Comparison of ENCODE assay signal across 22 mouse cellular contexts in the genomic region with DNA sequence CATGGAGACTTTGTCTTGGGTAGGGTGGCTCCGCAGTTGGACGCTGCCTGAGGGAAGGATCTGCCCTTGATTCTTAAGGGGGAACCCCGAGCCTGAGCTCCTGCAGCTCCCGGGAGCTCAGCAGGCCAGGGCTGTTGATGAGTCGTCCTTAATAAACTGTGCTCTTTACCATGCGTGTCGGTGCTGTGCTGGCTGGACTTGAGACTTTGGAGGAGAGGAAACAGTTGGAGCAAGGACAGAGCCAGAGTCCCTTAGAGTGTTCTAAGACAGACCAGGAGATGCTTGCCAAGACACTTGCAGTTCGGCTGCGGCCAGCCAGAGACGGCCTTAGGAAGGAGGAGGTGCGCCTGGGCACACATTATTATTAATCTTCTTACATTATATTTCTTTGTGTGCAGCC. TPM values are rescaled to one million over a fixed set of nuclear protein-coding genes. Genes with fewer than 3 reads are reported as not detected.
A peak's percentile ranks its signal among the peaks of the same experiment; 100 is the strongest.
DNase-seq lines count a peak whose midpoint lies in the region; ATAC-seq and TF ChIP-seq lines count a peak whose summit lies in the region.
"Had no signal": no experiment of that assay in that cellular context is flagged by ENCODE, and none has a peak within 500 bp of the region (broad histone marks: within the 10 kb centered on the region; RNA-seq: fewer than 3 reads in every experiment).

No protein-coding gene starts in this region.

- no peak for TF ChIP-seq CTCF in ES-Bruce4 (IDR thresholded peaks at IDR 0.05; ENCODE audit: low read depth, low read length)

- TF ChIP-seq POLR2A in ES-Bruce4 (IDR thresholded peaks at IDR 0.05; ENCODE audit: insufficient read depth, low read length), result no peak

- H3K27ac ChIP-seq in ES-Bruce4 (ENCODE audit: insufficient read depth, low read length), result peak overlapping the region; percentile 4; the same call in 1 of the 2 replicates
- no peak overlapping the region for H3K27ac ChIP-seq in midbrain, embryonic 15.5 days
- H3K27ac ChIP-seq: embryonic facial prominence, embryonic 15.5 days; forebrain, embryonic 12.5 days; heart, embryonic 10.5 days; heart, embryonic 15.5 days; hindbrain, embryonic 13.5 days; hindbrain, postnatal 0 days had no signal

- ATAC-seq in midbrain, embryonic 15.5 days (replicated peaks), result no peak
- ATAC-seq: forebrain, embryonic 16.5 days; hindbrain, postnatal 0 days had no signal

- H3K4me2 ChIP-seq in midbrain, embryonic 15.5 days, result no peak overlapping the region
- H3K4me2 ChIP-seq: embryonic facial prominence, embryonic 15.5 days; forebrain, embryonic 12.5 days; heart, embryonic 15.5 days; hindbrain, embryonic 13.5 days had no signal

- no peak for TF ChIP-seq EP300 in ES-Bruce4 (IDR thresholded peaks at IDR 0.05; ENCODE audit: insufficient read depth, low read depth, low read length)

- no peak overlapping the region for H3K4me3 ChIP-seq in ES-Bruce4 (ENCODE audit: low read depth, low read length)
- H3K4me3 ChIP-seq in midbrain, embryonic 15.5 days, result no peak overlapping the region
- H3K4me3 ChIP-seq: embryonic facial prominence, embryonic 15.5 days; forebrain, embryonic 12.5 days; heart, embryonic 10.5 days; heart, embryonic 15.5 days; hindbrain, embryonic 13.5 days had no signal

- no peak overlapping the region for H3K9ac ChIP-seq in ES-Bruce4 (ENCODE audit: low read depth, poor library complexity, severe bottlenecking)
- H3K9ac ChIP-seq in midbrain, embryonic 15.5 days, result no peak overlapping the region
- H3K9ac ChIP-seq: embryonic facial prominence, embryonic 15.5 days; forebrain, embryonic 12.5 days; heart, embryonic 15.5 days; hindbrain, embryonic 13.5 days had no signal

- H3K9me3 ChIP-seq in ES-Bruce4 (replicated peaks; ENCODE audit: control insufficient read depth, insufficient read depth, low read length, poor library complexity, severe bottlenecking), result no peaks in the 10 kb centered on the region
- no peaks in the 10 kb centered on the region for H3K9me3 ChIP-seq in midbrain, embryonic 15.5 days
- H3K9me3 ChIP-seq: embryonic facial prominence, embryonic 15.5 days; forebrain, embryonic 12.5 days; heart, embryonic 10.5 days; heart, embryonic 15.5 days; hindbrain, embryonic 13.5 days had no signal

- 91% methylated on average over 11 of the region's 11 CpGs for WGBS in midbrain, embryonic 15.5 days

- peaks cover 32% of the 10 kb centered on the region for H3K36me3 ChIP-seq in ES-Bruce4 (ENCODE audit: control insufficient read depth, insufficient read depth, low read length, poor library complexity, severe bottlenecking)
- peaks cover 33% of the 10 kb centered on the region for H3K36me3 ChIP-seq in midbrain, embryonic 15.5 days (replicated peaks)

- DNase-seq in adrenal gland, postnatal 36 days, result peak; percentile 11 to 30
- DNase-seq in adrenal gland, postnatal 4 days (ENCODE audit: low spot score in 2 of 2), result no peak
- peak; percentile 80 for DNase-seq in kidney, adult 9 months
- no peak for DNase-seq in kidney, postnatal 4 days
- DNase-seq in fat pad, adult 2 months (ENCODE audit: extremely low read depth, low read depth, low spot score), result peak; percentile 31
- DNase-seq in liver, result no peak
- DNase-seq: adrenal gland, postnatal 10 days; cerebellum, adult 8-10 months; cerebellum, postnatal 14 days; embryo, embryonic 11 days; gastrocnemius, postnatal 10 days; heart, adult 18-20 months; heart, postnatal 14 days had no signal

- H3K27me3 ChIP-seq in ES-Bruce4 (ENCODE audit: control insufficient read depth, insufficient read depth, low read length, poor library complexity, severe bottlenecking), result no peaks in the 10 kb centered on the region
- H3K27me3 ChIP-seq in midbrain, embryonic 15.5 days (replicated peaks), result no peaks in the 10 kb centered on the region
- H3K27me3 ChIP-seq: embryonic facial prominence, embryonic 15.5 days; forebrain, embryonic 12.5 days; heart, embryonic 15.5 days; hindbrain, embryonic 13.5 days had no signal

- H3K4me1 ChIP-seq in ES-Bruce4 (ENCODE audit: control insufficient read depth, insufficient read depth, low read length), result peaks cover 10% of the 10 kb centered on the region
- no peaks in the 10 kb centered on the region for H3K4me1 ChIP-seq in midbrain, embryonic 15.5 days
- H3K4me1 ChIP-seq: embryonic facial prominence, embryonic 15.5 days; forebrain, embryonic 12.5 days; heart, embryonic 10.5 days; heart, embryonic 15.5 days; hindbrain, embryonic 13.5 days had no signal

RNA-seq across cellular contexts. Expression of a gene that starts 18.3 kb away (rescaled TPM):
- 10 to 100 TPM; 49.3 to 56.3 TPM for total RNA-seq in adrenal gland, postnatal 36 days (2021)
- 10 to 100 TPM; 66.6 to 68.6 TPM for total RNA-seq in adrenal gland, postnatal 4 days (2021)
- 171 and 173 TPM in 2 replicates for polyA plus RNA-seq in ES-Bruce4 (2011; ENCODE audit: insufficient read depth, insufficient read length, low read depth, missing spikeins)
- 12.3 and 13.7 TPM in 2 replicates for polyA plus RNA-seq in midbrain, embryonic 15.5 days (2015; fragmentation: Nextera tagmentation; extraction: Ambion mirVana)

RNA-seq across cellular contexts. Expression of a gene that starts 19.5 kb away (rescaled TPM):
- 10 to 100 TPM; 33.0 to 44.2 TPM for total RNA-seq in adrenal gland, postnatal 36 days (2021)
- total RNA-seq in adrenal gland, postnatal 4 days (2021), result 10 to 100 TPM; 27.3 to 33.4 TPM
- polyA plus RNA-seq in ES-Bruce4 (2011; ENCODE audit: insufficient read depth, insufficient read length, low read depth, missing spikeins), result 6.5 and 8.0 TPM in 2 replicates
- 19.5 and 20.4 TPM in 2 replicates for polyA plus RNA-seq in midbrain, embryonic 15.5 days (2015; fragmentation: Nextera tagmentation; extraction: Ambion mirVana)

RNA-seq across cellular contexts. Expression of a gene that starts 26.4 kb away (rescaled TPM):
- total RNA-seq in adrenal gland, postnatal 36 days (2021), result 10 to 100 TPM; 22.4 to 26.0 TPM
- 10 to 100 TPM; 25.1 to 26.2 TPM for total RNA-seq in adrenal gland, postnatal 4 days (2021)
- polyA plus RNA-seq in ES-Bruce4 (2011; ENCODE audit: insufficient read depth, insufficient read length, low read depth, missing spikeins), result 45.9 and 50.5 TPM in 2 replicates
- polyA plus RNA-seq in midbrain, embryonic 15.5 days (2015; fragmentation: Nextera tagmentation; extraction: Ambion mirVana), result 65.3 and 69.9 TPM in 2 replicates

RNA-seq across cellular contexts. Expression of a gene that starts 27.5 kb away (rescaled TPM):
- 10 to 100 TPM; 32.0 to 40.7 TPM for total RNA-seq in adrenal gland, postnatal 36 days (2021)
- 10 to 100 TPM; 55.4 to 56.2 TPM for total RNA-seq in adrenal gland, postnatal 4 days (2021)
- polyA plus RNA-seq in ES-Bruce4 (2011; ENCODE audit: insufficient read depth, insufficient read length, low read depth, missing spikeins), result 33.8 and 35.1 TPM in 2 replicates
- polyA plus RNA-seq in midbrain, embryonic 15.5 days (2015; fragmentation: Nextera tagmentation; extraction: Ambion mirVana), result 16.5 and 17.7 TPM in 2 replicates

RNA-seq across cellular contexts. Expression of a gene that starts 53.8 kb away (rescaled TPM):
- total RNA-seq in adrenal gland, postnatal 36 days (2021), result 10 to 100 TPM; 20.7 to 28.2 TPM
- total RNA-seq in adrenal gland, postnatal 4 days (2021), result 10 to 100 TPM; 19.9 to 21.6 TPM
- 9.6 and 12.3 TPM in 2 replicates for polyA plus RNA-seq in ES-Bruce4 (2011; ENCODE audit: insufficient read depth, insufficient read length, low read depth, missing spikeins)
- 15.0 and 16.8 TPM in 2 replicates for polyA plus RNA-seq in midbrain, embryonic 15.5 days (2015; fragmentation: Nextera tagmentation; extraction: Ambion mirVana)

Comparison
In these comparisons a context has a peak if more than half of its experiments do, and no peak if none do; other contexts are left out.
1. DNase-seq: peak in adrenal gland, postnatal 36 days (2 of 2), kidney, adult 9 months (single experiment) and fat pad, adult 2 months (single experiment); none in adrenal gland, postnatal 4 days (0 of 2), kidney, postnatal 4 days (0 of 2) and liver (single experiment).